Mouse (Mus musculus) frontal cortex, adult (tissue): ENCODE measurements around the gene Aire.
A peak's percentile ranks its signal among the peaks of the same experiment; 100 is the strongest.

ENCODE experiments used
- ATAC-seq: cut with Nextera tagmentation; 2 replicates; pipeline ENCODE4 v1.9.2; 2017; ENCODE audit warnings: mild to moderate bottlenecking, moderate library complexity, mixed read lengths; ENCODE audit not compliant: low TSS enrichment

Aire gene

DNA sequence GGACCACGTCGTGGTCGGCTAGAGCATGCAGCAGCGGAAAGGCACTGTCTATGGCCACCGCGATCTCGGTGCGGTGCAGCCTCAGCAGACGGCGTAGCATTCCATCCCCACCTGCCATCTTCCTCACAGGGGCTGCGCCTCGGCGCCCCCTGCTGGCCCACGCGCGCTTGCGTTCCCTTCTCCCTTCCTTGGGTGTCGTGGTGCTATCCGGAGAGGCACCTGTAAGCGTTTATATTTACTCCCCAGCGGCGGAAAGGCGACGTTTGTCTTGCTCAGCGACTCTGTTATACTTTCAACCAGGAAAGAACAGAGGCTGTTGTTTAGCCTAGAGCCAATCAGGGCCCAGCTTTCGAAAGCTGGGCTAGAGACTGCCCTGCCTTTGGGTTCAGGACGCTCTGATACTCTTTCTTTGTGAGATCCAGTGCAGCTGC is at the start of gene Aire:
Gene Aire (minus strand): TSS at position 205 of the 431 bp plus-strand sequence.
- peak; percentile 90 for ATAC-seq

GRCm38 (mm10) chr10:78092725-78093029 is 49.3 kb upstream of the Aire start:
- ATAC-seq, result no peak

DNA sequence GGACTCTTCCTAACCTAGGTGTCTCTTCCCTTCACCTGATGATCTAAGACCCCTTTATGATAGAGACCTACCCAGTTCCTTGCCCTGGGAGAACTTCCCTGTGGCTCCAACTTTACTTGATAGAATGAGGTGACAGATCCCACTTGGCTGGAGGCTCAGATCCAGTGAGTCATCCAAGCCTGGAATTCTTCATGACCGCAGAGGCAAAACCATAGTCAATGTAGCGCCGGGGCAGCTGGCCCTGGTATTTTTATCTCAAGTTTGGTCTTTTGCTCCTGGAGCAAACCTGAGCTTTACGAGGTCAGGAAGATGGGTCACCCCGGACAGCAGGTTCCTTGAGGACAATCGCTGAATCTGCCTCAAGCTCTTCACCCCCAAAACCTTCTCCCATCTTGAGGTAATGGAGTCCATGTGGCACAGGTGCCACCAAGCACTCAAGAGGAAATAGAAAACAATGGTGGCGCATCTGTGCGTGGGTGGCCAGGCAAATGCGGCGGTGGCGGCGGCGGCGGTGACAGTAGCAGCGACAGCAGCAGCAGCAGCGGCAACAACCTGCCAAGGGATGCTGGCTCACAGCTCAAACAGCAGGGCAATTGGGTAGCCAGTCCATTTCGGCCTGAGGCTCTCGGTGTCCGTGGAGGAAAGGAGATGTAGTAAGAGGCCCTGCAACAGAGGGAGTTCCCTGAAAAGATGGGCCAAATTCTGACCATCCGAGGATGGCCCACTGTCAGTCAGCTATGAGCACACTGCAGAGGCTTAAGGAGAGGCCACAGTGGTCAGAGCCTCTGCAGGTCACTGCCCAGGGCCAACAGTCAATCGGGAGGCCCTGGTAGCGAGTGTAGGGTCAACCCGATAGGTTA is 48.7 kb upstream of the Aire start:
- no peak for ATAC-seq

- ATAC-seq, result no peak
These were observed 47.5 kb upstream of the Aire start for GRCm38 (mm10) chr10:78090706-78091491.

GRCm38 (mm10) chr10:78090246-78090645 is 46.8 kb upstream of the Aire start:
- ATAC-seq, result no peak

DNA sequence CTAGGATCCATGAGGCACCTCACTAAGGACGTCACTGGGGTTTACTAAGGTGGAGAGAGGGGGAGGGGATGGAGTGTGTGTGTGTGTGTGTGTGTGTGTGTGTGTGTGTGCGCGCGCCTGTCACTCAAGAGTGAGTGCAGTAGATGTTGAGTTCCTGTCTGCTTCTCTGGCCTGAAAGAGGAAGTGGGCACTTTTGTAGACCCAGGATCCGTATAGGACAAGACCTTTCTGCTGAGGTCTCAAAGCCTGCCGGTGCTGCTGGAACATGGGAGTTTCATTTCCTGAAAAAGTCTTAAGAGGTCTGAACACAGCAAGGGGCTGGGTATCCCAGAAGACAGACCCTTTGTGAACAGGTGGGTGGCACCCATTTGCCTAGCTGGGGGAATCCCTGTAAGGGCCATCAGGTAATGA is 43.7 kb upstream of the Aire start:
- no peak for ATAC-seq

GRCm38 (mm10) chr10:78086444-78087061 is 43.1 kb upstream of the Aire start:
- ATAC-seq, result no peak

- ATAC-seq, result no peak
These were observed 42.3 kb upstream of the Aire start for GRCm38 (mm10) chr10:78085711-78086110.

- no peak for ATAC-seq
These were observed 40.7 kb upstream of the Aire start for GRCm38 (mm10) chr10:78084073-78084472.

DNA sequence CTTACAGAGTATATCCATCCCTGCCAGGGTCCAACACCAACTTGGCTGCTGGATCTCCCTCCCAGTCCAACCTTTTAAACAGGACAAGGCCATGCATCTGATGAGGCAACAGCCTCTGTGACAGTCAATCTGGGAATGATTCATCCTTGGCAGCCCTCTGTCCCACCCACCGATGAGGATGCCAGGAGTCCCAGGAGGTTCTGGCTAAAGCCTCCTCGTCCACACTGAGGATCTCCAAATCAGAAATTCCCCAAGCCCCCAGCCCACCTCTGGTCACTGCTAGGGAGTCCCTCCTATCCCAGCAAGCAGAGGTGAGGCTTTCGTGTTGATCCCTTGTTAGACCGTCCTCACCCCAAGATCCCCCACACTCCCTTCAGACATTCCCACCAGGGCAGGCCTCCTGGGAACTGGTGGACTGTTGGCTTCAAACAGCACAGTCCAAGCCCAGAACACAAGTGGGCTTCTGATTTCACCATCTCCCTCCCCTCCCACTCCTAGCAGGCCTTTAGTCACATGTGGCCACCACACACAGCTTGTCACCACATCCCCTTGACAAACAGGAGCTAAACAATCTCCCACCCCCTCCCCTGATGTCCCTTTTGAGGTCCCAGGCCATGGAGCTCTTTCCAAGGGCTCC is 36.7 kb upstream of the Aire start:
- no peak for ATAC-seq

DNA sequence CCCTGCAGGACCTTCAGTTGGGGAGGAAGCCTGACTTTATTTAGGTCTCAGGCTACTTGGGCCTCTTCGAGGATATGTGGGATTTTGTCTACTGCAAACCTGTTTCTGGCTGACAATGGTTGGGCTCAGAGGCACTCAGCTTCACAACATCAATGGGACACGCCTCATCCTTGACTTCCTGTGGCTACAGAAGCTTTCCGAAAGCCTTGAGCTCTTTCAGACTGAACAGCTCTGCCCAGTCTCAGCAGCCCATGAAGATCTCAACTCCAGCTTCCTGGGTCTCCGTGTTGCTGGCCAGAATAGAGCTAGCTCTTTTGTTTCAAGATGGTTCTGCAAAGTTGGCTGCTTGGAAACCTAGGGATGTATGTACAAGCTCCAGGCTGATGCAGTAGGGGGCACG is 34.9 kb upstream of the Aire start:
- no peak for ATAC-seq

DNA sequence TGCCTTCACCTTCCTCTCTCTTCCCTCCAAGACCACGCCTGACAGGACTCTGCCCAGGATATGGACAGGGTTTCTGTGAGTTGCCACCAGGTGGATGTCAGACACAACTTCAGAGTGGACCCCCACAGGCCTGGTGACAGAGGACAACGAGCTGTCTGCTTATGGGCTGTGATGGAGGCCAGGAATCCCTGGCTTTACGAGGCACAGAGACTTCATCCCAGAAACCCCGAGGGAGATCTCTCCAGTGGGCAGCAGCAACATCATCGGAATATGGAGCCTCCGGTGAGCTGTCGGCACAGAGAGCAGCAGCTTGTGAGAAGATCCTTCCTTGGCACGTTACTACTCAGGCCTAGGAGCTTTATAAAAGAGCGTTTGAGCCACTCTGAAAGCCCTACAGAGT is 34.5 kb upstream of the Aire start:
- no peak for ATAC-seq

GRCm38 (mm10) chr10:78074977-78075376 is 31.6 kb upstream of the Aire start:
- ATAC-seq, result no peak

DNA sequence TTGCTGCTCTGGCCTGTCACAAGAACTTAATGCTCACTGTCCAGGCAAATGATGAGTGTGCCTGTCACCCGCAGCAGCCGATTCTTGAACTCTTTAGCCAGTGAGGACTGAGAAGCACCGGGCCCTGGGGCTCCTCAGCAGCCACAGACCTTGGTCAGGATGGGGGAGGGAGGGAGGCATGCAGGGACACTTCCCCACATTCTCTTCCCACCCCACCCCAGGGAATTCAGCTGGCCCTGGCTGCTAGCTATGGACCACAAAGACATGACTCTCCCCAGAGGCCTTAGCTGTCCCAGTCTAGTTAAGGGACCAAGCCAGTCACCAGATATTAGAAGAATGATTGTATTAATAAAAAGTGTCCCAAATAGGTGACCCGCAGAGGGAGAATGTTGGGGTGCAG is 30.7 kb upstream of the Aire start:
- no peak for ATAC-seq

DNA sequence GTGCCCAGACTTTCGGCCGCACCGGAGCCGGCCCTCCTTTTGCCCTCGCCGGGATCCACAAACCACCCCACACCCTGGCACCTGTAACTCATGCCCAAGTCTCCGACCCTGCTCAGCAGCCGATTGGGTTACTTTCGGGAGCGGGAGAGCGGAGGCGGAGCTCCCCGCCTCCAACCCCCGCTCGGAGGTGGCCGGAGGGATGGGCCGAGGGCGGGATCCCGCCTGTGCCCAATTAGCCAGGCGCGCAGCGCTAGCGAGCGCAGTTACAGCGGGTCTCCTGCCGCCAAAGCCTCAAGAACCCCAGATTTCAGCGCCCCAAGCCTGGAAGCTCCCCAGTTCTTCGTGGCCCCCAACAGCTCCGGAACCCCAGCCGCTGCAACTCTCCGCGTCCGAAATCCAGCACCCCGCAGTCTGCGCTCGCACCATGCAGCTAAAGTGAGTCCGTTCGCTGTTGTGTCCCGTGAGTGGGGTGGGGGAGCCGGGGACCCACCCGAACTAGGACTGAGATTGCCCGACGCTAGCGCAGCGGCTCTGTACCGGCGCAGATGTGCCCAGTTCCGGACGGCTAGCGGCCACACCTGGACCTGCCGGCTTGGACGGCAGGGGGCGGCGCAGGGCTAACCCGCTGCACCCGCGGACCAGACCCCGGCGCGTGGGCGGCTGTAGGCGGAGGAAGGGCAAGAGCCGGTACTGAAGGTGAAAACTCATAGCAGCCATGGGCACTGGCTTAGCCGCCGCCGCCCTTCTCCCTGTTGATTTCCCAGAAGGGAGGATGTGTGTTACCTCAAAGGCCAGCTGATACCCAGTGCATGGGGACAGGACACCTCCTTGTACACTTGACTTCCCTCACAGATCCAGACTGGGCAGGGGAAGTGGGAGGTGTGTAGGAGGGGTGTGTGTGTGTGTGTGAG is 25.9 kb upstream of the Aire start, which contains the start of gene Icosl:
Gene Icosl (plus strand): TSS at position 202 of the 911 bp plus-strand sequence.
- peak; percentile 60 for ATAC-seq

GRCm38 (mm10) chr10:78068541-78068940 is 25.1 kb upstream of the Aire start:
- ATAC-seq, result no peak

- ATAC-seq, result no peak
These were observed 23.8 kb upstream of the Aire start for GRCm38 (mm10) chr10:78067226-78067625.

- ATAC-seq, result no peak
These were observed 19.7 kb upstream of the Aire start for GRCm38 (mm10) chr10:78063122-78063521.

- no peak for ATAC-seq
These were observed 13.6 kb upstream of the Aire start for GRCm38 (mm10) chr10:78057056-78057455.

DNA sequence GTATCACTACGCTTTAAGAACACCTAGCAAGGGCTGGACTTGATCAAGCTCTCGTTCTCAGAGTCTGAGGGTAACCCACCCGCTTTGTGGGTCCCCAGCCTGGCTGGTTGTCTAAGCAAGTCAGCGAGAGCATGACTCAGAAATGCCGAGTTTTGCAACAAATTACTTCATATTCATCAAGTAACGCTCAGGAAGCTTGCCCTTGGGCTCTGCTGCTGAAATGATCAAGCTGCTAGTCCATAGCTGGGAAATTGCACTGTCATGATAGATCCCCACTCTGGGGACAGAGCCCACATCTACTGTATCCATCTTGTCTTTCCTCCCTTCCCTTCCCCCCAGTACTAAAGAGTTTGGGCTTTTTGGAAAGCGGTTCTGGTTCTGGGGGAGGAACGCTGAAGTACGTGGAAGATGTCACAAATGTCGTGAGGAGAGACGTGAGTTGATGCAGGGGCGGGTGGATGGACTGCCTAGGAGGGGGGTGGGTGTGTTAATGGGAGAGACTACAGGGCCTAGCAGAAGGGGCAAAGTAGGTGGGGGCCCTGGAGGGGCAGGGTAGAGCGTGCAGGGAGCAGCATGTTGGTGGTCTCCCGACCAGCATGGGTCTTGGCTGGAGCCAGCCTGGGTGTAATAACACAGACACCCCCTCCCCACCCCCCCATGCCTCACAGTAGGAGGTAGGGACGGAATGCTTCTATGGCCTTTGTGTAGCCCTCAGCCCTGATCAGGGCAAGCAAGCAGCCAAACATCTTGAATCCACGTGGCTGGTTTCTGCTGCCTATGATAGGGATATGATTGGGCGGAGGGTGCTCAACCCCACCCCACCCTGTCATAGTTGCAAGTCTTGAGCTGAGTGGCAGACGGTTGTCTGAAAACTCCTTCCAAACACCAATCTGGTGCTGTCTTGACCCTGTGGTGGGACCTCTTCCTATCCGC is 11.5 kb upstream of the Aire start:
- ATAC-seq, result no peak; the same call in 1 of the 2 replicates
